Mouse (Mus musculus) lung, postnatal 0 days (tissue): Measurements from ENCODE around the gene Mrm3.

Source experiments
- CTCF ChIP-seq: IDR thresholded peaks from 2 replicates; pipeline ENCODE4 v1.5.1; 2016; ENCODE audit warnings: antibody characterized with exemption, mild to moderate bottlenecking
- EP300 ChIP-seq: IDR thresholded peaks from 2 replicates; pipeline ENCODE4 v1.6.1; 2016; ENCODE audit warnings: antibody characterized with exemption, mild to moderate bottlenecking, control low read depth

GRCm38 (mm10) chr11:76210228-76210985, 33.1 kb upstream of the Mrm3 start:
- TF ChIP-seq CTCF (no peak), EP300 (no peak)
